Mouse (Mus musculus): ENCODE measurements around the gene Slc18a3. TPM values are rescaled to one million over a fixed set of nuclear protein-coding genes. Genes with fewer than 3 reads are reported as not detected.

Gene Slc18a3
- polyA plus RNA-seq, 1 experiment, result 0.06 TPM

DNA sequence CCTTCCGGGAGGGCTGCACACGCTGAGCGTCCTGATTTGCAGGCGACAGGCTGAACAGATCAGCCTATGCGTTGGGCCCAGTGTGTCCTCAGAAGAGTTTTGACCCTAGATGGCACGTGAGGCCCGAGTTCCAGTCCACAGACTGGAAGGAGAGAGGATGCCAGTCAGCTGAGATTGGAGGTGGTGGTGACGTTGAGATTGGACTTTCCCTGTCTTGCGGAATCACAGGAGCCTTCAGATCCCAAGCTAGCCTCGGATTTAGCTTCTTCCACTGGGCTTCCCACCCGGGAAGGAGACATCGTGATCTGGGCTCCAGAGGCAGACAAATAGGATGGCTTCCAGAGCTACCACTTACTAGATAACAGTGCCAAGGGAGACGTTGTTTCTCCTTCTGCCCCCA lies 1.2 kb upstream of the Slc18a3 start, which contains the start of gene Chat:
Chat (minus strand) TSS at position 101 of the 400 bp plus-strand sequence.
- TF ChIP-seq CTCF (IDR thresholded peaks at IDR 0.05; ENCODE audit: insufficient read depth, low read length), result no peak
- TF ChIP-seq POLR2A (IDR thresholded peaks at IDR 0.05; ENCODE audit: borderline replicate concordance, extremely low read depth, low read depth, low read length), result no peak
- Histone ChIP-seq H3K4me3 (replicated peaks; ENCODE audit: extremely low read depth, low read depth, low read length) (no peak within 1 kb of the TSS), H3K4me1 (ENCODE audit: control insufficient read depth, insufficient read depth, low read length) (no peaks in the 10 kb centered on the region)
- 16% methylated on average over 13 of the region's 13 CpGs for WGBS
- DNase-seq, result no peak

DNA sequence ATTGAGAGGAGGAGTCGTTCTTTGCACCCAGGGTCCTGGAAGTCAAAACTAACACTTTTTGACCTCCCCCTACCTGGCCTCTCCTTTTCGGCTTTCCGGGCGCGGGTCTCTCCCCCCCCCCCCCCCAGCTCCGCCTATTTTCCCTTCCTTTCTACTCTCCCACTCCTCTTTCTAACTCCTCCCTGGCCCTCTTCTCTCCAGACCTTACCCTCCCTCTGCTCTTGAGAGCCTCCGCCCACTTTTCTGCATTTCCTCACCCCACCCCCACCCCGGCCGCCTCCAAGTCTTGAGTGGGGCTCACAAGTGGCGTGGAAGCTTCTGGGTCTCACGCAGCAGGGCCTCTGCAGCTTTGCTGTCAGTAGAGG lies 838 bp upstream of the Slc18a3 start:
- Histone ChIP-seq H3K4me3 (replicated peaks; ENCODE audit: extremely low read depth, low read depth, low read length) (no peak overlapping the region), H3K4me1 (ENCODE audit: control insufficient read depth, insufficient read depth, low read length) (no peaks in the 10 kb centered on the region)
- WGBS, result under 1% methylated on average over 6 of the region's 11 CpGs
- TF ChIP-seq CTCF (IDR thresholded peaks at IDR 0.05; ENCODE audit: insufficient read depth, low read length), result no peak
- no peak for TF ChIP-seq POLR2A (IDR thresholded peaks at IDR 0.05; ENCODE audit: borderline replicate concordance, extremely low read depth, low read depth, low read length)
- no peak for DNase-seq

DNA sequence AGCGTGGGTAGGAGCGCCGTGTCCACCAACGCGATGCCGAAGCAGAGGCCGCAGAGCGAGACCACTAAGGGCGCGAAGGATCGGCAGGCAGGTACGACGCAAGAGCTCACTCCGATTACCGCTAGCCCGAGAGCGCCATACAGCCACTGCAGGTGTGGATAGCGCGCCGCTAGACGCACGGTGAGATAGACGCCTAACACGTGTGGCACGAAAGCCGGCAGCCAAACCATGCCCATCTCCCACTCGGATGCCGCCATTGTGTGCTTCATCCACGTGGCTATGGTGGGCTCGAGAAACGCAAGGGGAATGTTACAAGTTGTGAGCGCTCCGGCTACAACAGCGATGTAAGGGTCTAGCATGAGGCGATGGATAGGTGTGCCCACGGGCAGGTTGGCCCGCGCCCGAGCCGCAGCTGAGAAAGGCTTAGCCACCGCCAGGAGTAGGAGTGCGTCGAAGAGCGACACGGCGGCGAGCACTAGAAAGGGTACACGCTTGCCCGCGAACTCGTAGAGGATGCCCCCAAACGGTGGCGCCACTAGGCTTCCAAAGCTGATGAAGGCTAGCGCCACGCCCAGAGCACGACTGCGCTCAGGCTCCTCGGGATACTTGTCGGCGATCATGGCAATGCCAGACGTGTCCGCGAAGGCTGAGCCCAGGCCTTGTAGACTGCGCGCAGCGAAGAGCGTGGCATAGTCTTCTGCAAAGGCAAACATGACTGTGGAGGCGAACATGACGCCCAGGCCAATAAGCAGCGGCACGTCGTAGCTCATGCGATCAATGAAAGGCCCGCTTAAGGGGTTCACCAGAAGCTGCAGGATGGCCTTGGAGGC lies 1.2 kb downstream of the Slc18a3 start:
- DNase-seq, result no peak
- 5% methylated on average over 74 of the region's 74 CpGs for WGBS

DNA sequence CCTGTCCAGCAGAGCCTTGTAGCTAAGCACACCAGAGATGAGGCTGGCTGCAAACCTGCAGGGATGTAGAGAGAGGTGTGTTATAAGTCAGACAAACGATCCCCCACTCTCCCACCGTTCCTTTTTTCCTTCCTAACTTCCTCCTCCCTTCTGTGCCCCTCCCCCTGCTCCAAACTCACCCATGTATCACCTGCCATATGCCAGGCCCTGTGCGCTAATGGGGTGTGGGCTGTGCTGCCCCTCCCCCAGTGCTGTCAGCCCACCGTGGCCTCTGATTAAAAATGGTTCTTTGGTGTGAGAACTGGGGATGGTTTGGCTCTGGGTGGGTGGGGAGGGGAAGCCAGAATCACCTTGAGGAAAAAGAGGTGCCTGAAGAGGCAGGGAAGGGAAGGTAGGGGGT lies 12.1 kb downstream of the Slc18a3 start:
- no peak for TF ChIP-seq POLR2A (IDR thresholded peaks at IDR 0.05; ENCODE audit: borderline replicate concordance, extremely low read depth, low read depth, low read length)
- no peak for TF ChIP-seq CTCF (IDR thresholded peaks at IDR 0.05; ENCODE audit: insufficient read depth, low read length)
- no peak overlapping the region for H3K4me3 ChIP-seq (replicated peaks; ENCODE audit: extremely low read depth, low read depth, low read length)
- H3K4me1 ChIP-seq (ENCODE audit: control insufficient read depth, insufficient read depth, low read length), result no peaks in the 10 kb centered on the region
- DNase-seq, result no peak
- WGBS, result 4% methylated on average over 4 of the region's 4 CpGs

More for the DNA sequence above, 1.2 kb downstream of the Slc18a3 start:
- Histone ChIP-seq H3K4me3 (replicated peaks; ENCODE audit: extremely low read depth, low read depth, low read length) (no peak overlapping the region), H3K4me1 (ENCODE audit: control insufficient read depth, insufficient read depth, low read length) (no peaks in the 10 kb centered on the region)
- TF ChIP-seq POLR2A (IDR thresholded peaks at IDR 0.05; ENCODE audit: borderline replicate concordance, extremely low read depth, low read depth, low read length) (no peak), CTCF (IDR thresholded peaks at IDR 0.05; ENCODE audit: insufficient read depth, low read length) (no peak)

DNA sequence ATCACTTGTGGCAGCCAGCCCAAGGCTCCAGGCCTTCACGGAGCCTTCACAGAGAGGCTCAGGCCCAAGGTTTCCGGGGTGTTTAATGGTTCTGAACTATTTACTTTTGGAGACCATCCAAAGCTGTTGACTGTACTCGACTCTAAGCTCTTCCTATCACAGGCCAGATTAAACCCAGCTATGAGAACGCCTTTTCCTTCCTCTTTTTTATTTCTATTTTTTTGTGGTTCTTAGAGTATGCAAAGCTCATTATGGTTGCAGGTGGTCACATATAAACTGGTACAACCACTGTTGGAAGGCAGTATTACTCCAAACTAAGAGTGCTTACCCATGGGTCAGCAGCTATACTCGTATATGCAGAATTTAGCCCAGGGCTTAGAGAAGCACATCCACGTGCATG lies 17.7 kb downstream of the Slc18a3 start:
- no peaks in the 10 kb centered on the region for H3K4me1 ChIP-seq (ENCODE audit: control insufficient read depth, insufficient read depth, low read length)
- H3K4me3 ChIP-seq (replicated peaks; ENCODE audit: extremely low read depth, low read depth, low read length), result no peak overlapping the region
- TF ChIP-seq CTCF (IDR thresholded peaks at IDR 0.05; ENCODE audit: insufficient read depth, low read length) (no peak), POLR2A (IDR thresholded peaks at IDR 0.05; ENCODE audit: borderline replicate concordance, extremely low read depth, low read depth, low read length) (no peak)
- WGBS, result 54% methylated on average over 6 of the region's 6 CpGs
- DNase-seq, result no peak

DNA sequence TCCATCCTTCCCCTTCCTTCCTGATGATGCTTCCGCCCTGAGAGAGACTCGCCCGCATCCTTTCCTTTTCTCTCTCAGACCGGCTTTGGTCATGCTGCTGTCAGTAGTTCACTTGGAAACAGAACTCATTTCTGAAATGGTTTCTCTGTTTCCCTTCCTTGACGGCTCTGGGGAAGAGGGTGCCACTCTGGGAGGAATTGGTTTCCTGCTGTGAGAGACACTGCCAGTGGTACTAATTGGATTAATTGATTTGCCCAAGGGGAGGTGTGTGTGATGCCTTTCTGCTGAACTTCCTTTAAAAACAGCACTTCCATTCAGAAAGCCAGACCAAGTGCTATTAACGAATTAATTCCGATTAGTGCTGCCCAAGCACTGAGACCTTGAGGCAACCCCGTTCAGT lies 21.2 kb downstream of the Slc18a3 start:
- 37% methylated on average over 8 of the region's 8 CpGs for WGBS
- TF ChIP-seq POLR2A (IDR thresholded peaks at IDR 0.05; ENCODE audit: borderline replicate concordance, extremely low read depth, low read depth, low read length) (no peak), CTCF (IDR thresholded peaks at IDR 0.05; ENCODE audit: insufficient read depth, low read length) (no peak)
- Histone ChIP-seq H3K4me1 (ENCODE audit: control insufficient read depth, insufficient read depth, low read length) (no peaks in the 10 kb centered on the region), H3K4me3 (replicated peaks; ENCODE audit: extremely low read depth, low read depth, low read length) (no peak overlapping the region)
- no peak for DNase-seq

DNA sequence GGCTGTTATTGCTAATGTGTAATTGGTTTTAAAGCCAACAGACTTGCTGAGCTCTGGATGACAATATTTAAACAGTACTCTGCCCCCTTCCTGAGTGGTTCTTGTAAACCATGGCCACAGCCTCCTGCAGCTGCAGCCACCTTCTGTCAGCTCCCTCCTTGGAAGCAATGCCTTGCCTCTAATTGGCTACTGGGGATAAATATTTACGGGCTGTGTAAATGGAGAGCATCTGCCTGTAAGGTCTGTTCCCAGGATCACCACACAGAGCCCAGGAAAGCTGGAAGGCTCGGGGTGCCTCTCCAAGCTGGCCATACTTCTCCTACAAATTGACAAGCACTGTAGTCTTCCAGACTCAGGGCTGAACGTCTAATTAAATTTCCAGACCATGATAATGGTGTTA lies 24.9 kb downstream of the Slc18a3 start:
- Histone ChIP-seq H3K4me3 (replicated peaks; ENCODE audit: extremely low read depth, low read depth, low read length) (no peak overlapping the region), H3K4me1 (ENCODE audit: control insufficient read depth, insufficient read depth, low read length) (no peaks in the 10 kb centered on the region)
- no peak for DNase-seq
- 18% methylated on average over 3 of the region's 3 CpGs for WGBS
- TF ChIP-seq POLR2A (IDR thresholded peaks at IDR 0.05; ENCODE audit: borderline replicate concordance, extremely low read depth, low read depth, low read length) (no peak), CTCF (IDR thresholded peaks at IDR 0.05; ENCODE audit: insufficient read depth, low read length) (no peak)

DNA sequence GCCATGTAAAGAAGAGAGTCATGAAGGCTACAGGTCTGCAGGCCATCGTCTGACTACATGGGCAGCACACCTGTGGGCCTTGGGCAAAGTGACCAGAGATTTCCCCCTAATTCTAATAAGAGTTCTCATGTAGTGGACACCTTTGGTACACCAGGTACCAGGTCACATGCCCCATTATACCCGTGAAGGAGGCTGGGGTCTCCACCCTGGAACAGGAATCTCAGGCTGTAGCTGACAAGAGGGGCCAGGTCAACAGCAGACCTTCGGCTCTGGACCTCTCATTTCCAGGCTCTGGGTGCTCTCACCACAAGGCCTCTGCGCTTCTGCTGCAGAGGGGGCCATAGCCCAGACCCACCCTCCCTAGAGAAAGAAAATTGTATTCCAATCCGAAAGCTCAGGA lies 25.3 kb downstream of the Slc18a3 start:
- DNase-seq, result no peak
- Histone ChIP-seq H3K4me1 (ENCODE audit: control insufficient read depth, insufficient read depth, low read length) (no peaks in the 10 kb centered on the region), H3K4me3 (replicated peaks; ENCODE audit: extremely low read depth, low read depth, low read length) (no peak overlapping the region)
- WGBS, result 43% methylated on average over 5 of the region's 5 CpGs
- TF ChIP-seq POLR2A (IDR thresholded peaks at IDR 0.05; ENCODE audit: borderline replicate concordance, extremely low read depth, low read depth, low read length) (no peak), CTCF (IDR thresholded peaks at IDR 0.05; ENCODE audit: insufficient read depth, low read length) (no peak)

DNA sequence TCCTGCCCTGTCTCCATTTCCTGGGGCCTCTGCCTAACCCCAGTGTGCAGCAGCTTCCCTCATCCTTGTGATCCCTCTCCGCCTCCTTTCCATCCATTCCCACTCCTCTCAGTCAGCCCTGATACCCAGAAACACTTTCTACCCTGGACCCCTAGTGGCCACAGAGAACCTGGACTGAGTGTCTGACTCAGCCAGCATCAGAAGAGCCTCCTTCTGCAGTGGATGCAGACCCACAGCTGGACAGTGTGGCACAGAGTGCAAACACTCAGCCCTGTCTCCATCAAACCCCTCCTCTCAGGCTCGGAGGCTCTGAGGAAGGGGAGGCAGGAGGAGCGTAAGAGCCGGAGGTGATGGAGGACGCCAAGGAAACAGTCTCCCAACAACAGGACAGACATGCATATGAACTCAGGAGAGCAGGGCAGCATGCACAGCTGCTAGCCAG lies 27.3 kb downstream of the Slc18a3 start:
- TF ChIP-seq POLR2A (IDR thresholded peaks at IDR 0.05; ENCODE audit: borderline replicate concordance, extremely low read depth, low read depth, low read length), result no peak
- no peak for TF ChIP-seq CTCF (IDR thresholded peaks at IDR 0.05; ENCODE audit: insufficient read depth, low read length)
- Histone ChIP-seq H3K4me1 (ENCODE audit: control insufficient read depth, insufficient read depth, low read length) (no peaks in the 10 kb centered on the region), H3K4me3 (replicated peaks; ENCODE audit: extremely low read depth, low read depth, low read length) (no peak overlapping the region)
- DNase-seq, result no peak
- WGBS, result 18% methylated on average over 5 of the region's 5 CpGs

DNA sequence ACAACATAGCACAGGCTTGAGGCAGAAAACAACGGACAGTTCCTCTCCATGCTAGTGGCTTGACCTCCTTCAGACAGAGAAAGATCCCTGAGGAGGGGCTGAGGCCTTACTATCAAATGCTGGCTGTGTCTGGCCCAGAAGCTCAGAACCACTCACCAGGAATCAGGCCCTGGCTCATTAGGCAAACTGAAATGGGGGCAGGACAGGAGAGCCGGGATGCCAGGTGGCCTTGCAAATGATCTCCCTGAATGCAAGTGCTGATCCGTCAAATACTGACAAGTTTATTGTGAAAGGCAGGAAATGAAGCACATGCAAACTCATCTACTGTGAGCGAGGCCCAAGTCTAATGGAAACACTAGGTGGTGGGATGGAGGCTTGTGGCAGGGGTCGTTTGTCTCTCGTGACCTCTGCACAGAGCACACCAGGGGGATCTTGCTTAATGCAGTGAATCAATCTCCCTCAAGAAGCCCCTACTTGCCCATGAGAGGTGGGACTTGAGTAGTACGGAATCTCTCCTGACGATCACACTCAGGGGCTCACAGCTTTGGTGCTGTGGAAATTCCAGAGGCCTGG lies 35.5 kb downstream of the Slc18a3 start:
- no peak for TF ChIP-seq CTCF (IDR thresholded peaks at IDR 0.05; ENCODE audit: insufficient read depth, low read length)
- TF ChIP-seq POLR2A (IDR thresholded peaks at IDR 0.05; ENCODE audit: borderline replicate concordance, extremely low read depth, low read depth, low read length), result no peak
- WGBS, result 32% methylated on average over 8 of the region's 8 CpGs

More for the DNA sequence above, 35.5 kb downstream of the Slc18a3 start:
- DNase-seq, result no peak
- Histone ChIP-seq H3K4me3 (replicated peaks; ENCODE audit: extremely low read depth, low read depth, low read length) (no peak overlapping the region), H3K4me1 (ENCODE audit: control insufficient read depth, insufficient read depth, low read length) (no peaks in the 10 kb centered on the region)
